Mouse (Mus musculus): ENCODE data around the gene Hnrnpa1. TPM values are rescaled to one million over a fixed set of nuclear protein-coding genes. Genes with fewer than 3 reads are reported as not detected.

Gene Hnrnpa1
- polyA plus RNA-seq, 1 experiment from 2014 or later, result 1,035 TPM

- ATAC-seq (ENCODE audit: insufficient read depth) (no peak), DNase-seq (no peak)
- 77% methylated on average over 7 of the region's 7 CpGs for WGBS
- no peak for TF ChIP-seq CTCF (IDR thresholded peaks at IDR 0.05; ENCODE audit: low read depth)
- H3K27ac ChIP-seq (ENCODE audit: low read depth), result no peak overlapping the region
- H3K27me3 ChIP-seq (ENCODE audit: insufficient read depth, low read length), result no peaks in the 10 kb centered on the region
- H3K4me1 ChIP-seq (ENCODE audit: insufficient read depth), result no peaks in the 10 kb centered on the region
- no peak overlapping the region for H3K4me2 ChIP-seq
- no peaks in the 10 kb centered on the region for H3K9me3 ChIP-seq (ENCODE audit: low read depth, low read length)
- 0 out of 2 replicates have a peak, but pooled peaks cover 2% of the 10 kb centered on the region for H3K36me3 ChIP-seq (ENCODE audit: insufficient read depth)
- H3K9ac ChIP-seq, result no peak overlapping the region
- H3K4me3 ChIP-seq (ENCODE audit: low read depth, low read length), result no peak overlapping the region
Measured at GRCm38 (mm10) chr15:103277949-103278348, 37.7 kb downstream of the Hnrnpa1 start.

GRCm38 (mm10) chr15:103279750-103280149 is 39.5 kb downstream of the Hnrnpa1 start:
- Histone ChIP-seq H3K4me3 (ENCODE audit: low read depth, low read length) (no peak overlapping the region), H3K27me3 (ENCODE audit: insufficient read depth, low read length) (no peaks in the 10 kb centered on the region), H3K36me3 (ENCODE audit: insufficient read depth) (peaks cover 2% of the 10 kb centered on the region; the same call in 1 of the 2 replicates), H3K4me1 (ENCODE audit: insufficient read depth) (no peaks in the 10 kb centered on the region), H3K9ac (no peak overlapping the region), H3K9me3 (ENCODE audit: low read depth, low read length) (no peaks in the 10 kb centered on the region), H3K4me2 (no peak overlapping the region), H3K27ac (ENCODE audit: low read depth) (no peak overlapping the region)
- ATAC-seq (ENCODE audit: insufficient read depth) (no peak), DNase-seq (peak; percentile 60)
- TF ChIP-seq CTCF (IDR thresholded peaks at IDR 0.05; ENCODE audit: low read depth), result peak; percentile 48
- 59% methylated on average over 3 of the region's 3 CpGs for WGBS

GRCm38 (mm10) chr15:103280817-103281464 is 40.7 kb downstream of the Hnrnpa1 start:
- ATAC-seq (ENCODE audit: insufficient read depth) (no peak), DNase-seq (peak; percentile 79)
- Histone ChIP-seq H3K9me3 (ENCODE audit: low read depth, low read length) (no peaks in the 10 kb centered on the region), H3K4me3 (ENCODE audit: low read depth, low read length) (no peak overlapping the region), H3K4me2 (no peak overlapping the region), H3K4me1 (ENCODE audit: insufficient read depth) (peaks cover 6% of the 10 kb centered on the region), H3K27ac (ENCODE audit: low read depth) (no peak overlapping the region), H3K27me3 (ENCODE audit: insufficient read depth, low read length) (no peaks in the 10 kb centered on the region), H3K9ac (no peak overlapping the region), H3K36me3 (ENCODE audit: insufficient read depth) (peaks cover 2% of the 10 kb centered on the region; the same call in 1 of the 2 replicates)
- 54% methylated on average over 3 of the region's 3 CpGs for WGBS
- TF ChIP-seq CTCF (IDR thresholded peaks at IDR 0.05; ENCODE audit: low read depth), result peak; percentile 73

GRCm38 (mm10) chr15:103281465-103282205 is 41.4 kb downstream of the Hnrnpa1 start:
- no peak for TF ChIP-seq CTCF (IDR thresholded peaks at IDR 0.05; ENCODE audit: low read depth)
- H3K4me2 ChIP-seq, result no peak overlapping the region
- H3K4me3 ChIP-seq (ENCODE audit: low read depth, low read length), result no peak overlapping the region
- no peak for ATAC-seq (ENCODE audit: insufficient read depth)
- H3K4me1 ChIP-seq (ENCODE audit: insufficient read depth), result peaks cover 8% of the 10 kb centered on the region
- no peak overlapping the region for H3K27ac ChIP-seq (ENCODE audit: low read depth)
- no peaks in the 10 kb centered on the region for H3K9me3 ChIP-seq (ENCODE audit: low read depth, low read length)
- no peaks in the 10 kb centered on the region for H3K27me3 ChIP-seq (ENCODE audit: insufficient read depth, low read length)
- no peak overlapping the region for H3K9ac ChIP-seq
- no peak for DNase-seq
- WGBS, result 87% methylated on average over 3 of the region's 3 CpGs
- peaks cover 2% of the 10 kb centered on the region; the same call in 1 of the 2 replicates for H3K36me3 ChIP-seq (ENCODE audit: insufficient read depth)

- ATAC-seq (ENCODE audit: insufficient read depth), result no peak
- peak; percentile 69 for TF ChIP-seq CTCF (IDR thresholded peaks at IDR 0.05; ENCODE audit: low read depth)
- Histone ChIP-seq H3K9me3 (ENCODE audit: low read depth, low read length) (no peaks in the 10 kb centered on the region), H3K4me3 (ENCODE audit: low read depth, low read length) (no peak overlapping the region), H3K27ac (ENCODE audit: low read depth) (no peak overlapping the region), H3K36me3 (ENCODE audit: insufficient read depth) (peaks cover 15% of the 10 kb centered on the region), H3K4me2 (no peak overlapping the region), H3K4me1 (ENCODE audit: insufficient read depth) (peaks cover 8% of the 10 kb centered on the region), H3K27me3 (ENCODE audit: insufficient read depth, low read length) (no peaks in the 10 kb centered on the region), H3K9ac (no peak overlapping the region)
- DNase-seq, result peak; percentile 80
- 58% methylated on average over 3 of the region's 3 CpGs for whole genome bisulfite sequencing
Measured at GRCm38 (mm10) chr15:103284066-103284465, 43.8 kb downstream of the Hnrnpa1 start.

- peaks cover 20% of the 10 kb centered on the region for H3K36me3 ChIP-seq (ENCODE audit: insufficient read depth)
- H3K4me1 ChIP-seq (ENCODE audit: insufficient read depth), result peaks cover 8% of the 10 kb centered on the region
- peak; percentile 36 for TF ChIP-seq CTCF (IDR thresholded peaks at IDR 0.05; ENCODE audit: low read depth)
- H3K9me3 ChIP-seq (ENCODE audit: low read depth, low read length), result no peaks in the 10 kb centered on the region
- ATAC-seq (ENCODE audit: insufficient read depth) (no peak), DNase-seq (peak; percentile 8)
- H3K27ac ChIP-seq (ENCODE audit: low read depth), result no peak overlapping the region
- no peak overlapping the region for H3K4me3 ChIP-seq (ENCODE audit: low read depth, low read length)
- no peaks in the 10 kb centered on the region for H3K27me3 ChIP-seq (ENCODE audit: insufficient read depth, low read length)
- no peak overlapping the region for H3K4me2 ChIP-seq
- 36% methylated on average over 2 of the region's 2 CpGs for WGBS
- no peak overlapping the region for H3K9ac ChIP-seq
Measured at GRCm38 (mm10) chr15:103284647-103285046, 44.4 kb downstream of the Hnrnpa1 start.

GRCm38 (mm10) chr15:103285778-103286417 is 45.7 kb downstream of the Hnrnpa1 start:
- ATAC-seq (ENCODE audit: insufficient read depth) (no peak), DNase-seq (peak; percentile 78)
- no peaks in the 10 kb centered on the region for H3K27me3 ChIP-seq (ENCODE audit: insufficient read depth, low read length)
- peak overlapping the region; percentile 8; the same call in 1 of the 2 replicates for H3K9ac ChIP-seq
- no peak overlapping the region for H3K4me2 ChIP-seq
- 55% methylated on average over 1 of the region's 1 CpGs for WGBS
- TF ChIP-seq CTCF (IDR thresholded peaks at IDR 0.05; ENCODE audit: low read depth), result no peak
- H3K4me3 ChIP-seq (ENCODE audit: low read depth, low read length), result no peak overlapping the region
- peak overlapping the region; percentile 59 for H3K27ac ChIP-seq (ENCODE audit: low read depth)
- peaks cover 8% of the 10 kb centered on the region for H3K4me1 ChIP-seq (ENCODE audit: insufficient read depth)
- no peaks in the 10 kb centered on the region for H3K9me3 ChIP-seq (ENCODE audit: low read depth, low read length)
- peaks cover 29% of the 10 kb centered on the region for H3K36me3 ChIP-seq (ENCODE audit: insufficient read depth)
